Mouse (Mus musculus): ENCODE measurements around the gene Plac8. TPM values are rescaled to one million over a fixed set of nuclear protein-coding genes. Genes with fewer than 3 reads are reported as not detected.

The Plac8 gene
- polyA plus RNA-seq, 1 experiment: 1,430 TPM

GRCm38 (mm10) chr5:100590505-100590904 lies 18.5 kb upstream of the Plac8 start:
- Histone ChIP-seq H3K4me3 (ENCODE audit: low read depth, low read length) (no peak overlapping the region), H3K27ac (ENCODE audit: insufficient read depth, low read depth, low read length) (no peak overlapping the region), H3K4me1 (ENCODE audit: control insufficient read depth, insufficient read depth, insufficient read length, low read length) (peaks cover 17% of the 10 kb centered on the region; the same call in 1 of the 2 replicates), H3K27me3 (ENCODE audit: control insufficient read depth, insufficient read depth, low read length) (no peaks in the 10 kb centered on the region), H3K36me3 (ENCODE audit: control insufficient read depth, insufficient read depth, low read length) (no peaks in the 10 kb centered on the region)
- TF ChIP-seq CTCF (IDR thresholded peaks at IDR 0.05; ENCODE audit: extremely low read depth, insufficient read length, insufficient replicate concordance, low read depth, low read length) (no peak), POLR2A (IDR thresholded peaks at IDR 0.05; ENCODE audit: low read depth, low read length) (no peak)
- WGBS: 7% methylated on average over 5 of the region's 5 CpGs

GRCm38 (mm10) chr5:100587626-100588025 lies 15.6 kb upstream of the Plac8 start:
- Histone ChIP-seq H3K4me3 (ENCODE audit: low read depth, low read length) (no peak overlapping the region), H3K27ac (ENCODE audit: insufficient read depth, low read depth, low read length) (peak overlapping the region; percentile 77), H3K27me3 (ENCODE audit: control insufficient read depth, insufficient read depth, low read length) (no peaks in the 10 kb centered on the region), H3K4me1 (ENCODE audit: control insufficient read depth, insufficient read depth, insufficient read length, low read length) (peaks cover 23% of the 10 kb centered on the region), H3K36me3 (ENCODE audit: control insufficient read depth, insufficient read depth, low read length) (no peaks in the 10 kb centered on the region)
- TF ChIP-seq POLR2A (IDR thresholded peaks at IDR 0.05; ENCODE audit: low read depth, low read length): no peak
- TF ChIP-seq CTCF (IDR thresholded peaks at IDR 0.05; ENCODE audit: extremely low read depth, insufficient read length, insufficient replicate concordance, low read depth, low read length): no peak
- WGBS: 6% methylated on average over 2 of the region's 2 CpGs

GRCm38 (mm10) chr5:100587136-100587535 lies 15.1 kb upstream of the Plac8 start:
- TF ChIP-seq CTCF (IDR thresholded peaks at IDR 0.05; ENCODE audit: extremely low read depth, insufficient read length, insufficient replicate concordance, low read depth, low read length) (no peak), POLR2A (IDR thresholded peaks at IDR 0.05; ENCODE audit: low read depth, low read length) (no peak)
- Histone ChIP-seq H3K36me3 (ENCODE audit: control insufficient read depth, insufficient read depth, low read length) (no peaks in the 10 kb centered on the region), H3K4me3 (ENCODE audit: low read depth, low read length) (no peak overlapping the region), H3K4me1 (ENCODE audit: control insufficient read depth, insufficient read depth, insufficient read length, low read length) (peaks cover 23% of the 10 kb centered on the region), H3K27ac (ENCODE audit: insufficient read depth, low read depth, low read length) (peak overlapping the region; percentile 77), H3K27me3 (ENCODE audit: control insufficient read depth, insufficient read depth, low read length) (no peaks in the 10 kb centered on the region)
- WGBS: 21% methylated on average over 7 of the region's 7 CpGs

- Histone ChIP-seq H3K27ac (ENCODE audit: insufficient read depth, low read depth, low read length) (no peak overlapping the region), H3K27me3 (ENCODE audit: control insufficient read depth, insufficient read depth, low read length) (no peaks in the 10 kb centered on the region), H3K4me1 (ENCODE audit: control insufficient read depth, insufficient read depth, insufficient read length, low read length) (peaks cover 21% of the 10 kb centered on the region), H3K4me3 (ENCODE audit: low read depth, low read length) (no peak overlapping the region), H3K36me3 (ENCODE audit: control insufficient read depth, insufficient read depth, low read length) (no peaks in the 10 kb centered on the region)
- 96% methylated on average over 3 of the region's 3 CpGs for WGBS
- TF ChIP-seq POLR2A (IDR thresholded peaks at IDR 0.05; ENCODE audit: low read depth, low read length) (no peak), CTCF (IDR thresholded peaks at IDR 0.05; ENCODE audit: extremely low read depth, insufficient read length, insufficient replicate concordance, low read depth, low read length) (no peak)
These were observed 13.6 kb upstream of the Plac8 start for GRCm38 (mm10) chr5:100585657-100586056.

- no peaks in the 10 kb centered on the region for H3K27me3 ChIP-seq (ENCODE audit: control insufficient read depth, insufficient read depth, low read length)
- H3K27ac ChIP-seq (ENCODE audit: insufficient read depth, low read depth, low read length): peak overlapping the region; percentile 83
- 80% methylated on average over 8 of the region's 8 CpGs for WGBS
- H3K4me1 ChIP-seq (ENCODE audit: control insufficient read depth, insufficient read depth, insufficient read length, low read length): peaks cover 21% of the 10 kb centered on the region
- TF ChIP-seq POLR2A (IDR thresholded peaks at IDR 0.05; ENCODE audit: low read depth, low read length) (no peak), CTCF (IDR thresholded peaks at IDR 0.05; ENCODE audit: extremely low read depth, insufficient read length, insufficient replicate concordance, low read depth, low read length) (no peak)
- H3K4me3 ChIP-seq (ENCODE audit: low read depth, low read length): no peak overlapping the region
- no peaks in the 10 kb centered on the region for H3K36me3 ChIP-seq (ENCODE audit: control insufficient read depth, insufficient read depth, low read length)
These were observed 13.2 kb upstream of the Plac8 start for GRCm38 (mm10) chr5:100585206-100585644.

GRCm38 (mm10) chr5:100583066-100583465 lies 11.0 kb upstream of the Plac8 start:
- WGBS: 72% methylated on average over 7 of the region's 7 CpGs
- Histone ChIP-seq H3K4me3 (ENCODE audit: low read depth, low read length) (no peak overlapping the region), H3K36me3 (ENCODE audit: control insufficient read depth, insufficient read depth, low read length) (no peaks in the 10 kb centered on the region), H3K27me3 (ENCODE audit: control insufficient read depth, insufficient read depth, low read length) (no peaks in the 10 kb centered on the region), H3K27ac (ENCODE audit: insufficient read depth, low read depth, low read length) (no peak overlapping the region), H3K4me1 (ENCODE audit: control insufficient read depth, insufficient read depth, insufficient read length, low read length) (peaks cover 16% of the 10 kb centered on the region)
- TF ChIP-seq POLR2A (IDR thresholded peaks at IDR 0.05; ENCODE audit: low read depth, low read length) (no peak), CTCF (IDR thresholded peaks at IDR 0.05; ENCODE audit: extremely low read depth, insufficient read length, insufficient replicate concordance, low read depth, low read length) (no peak)

GRCm38 (mm10) chr5:100582435-100582826 lies 10.4 kb upstream of the Plac8 start:
- Histone ChIP-seq H3K27me3 (ENCODE audit: control insufficient read depth, insufficient read depth, low read length) (no peaks in the 10 kb centered on the region), H3K27ac (ENCODE audit: insufficient read depth, low read depth, low read length) (no peak overlapping the region), H3K36me3 (ENCODE audit: control insufficient read depth, insufficient read depth, low read length) (no peaks in the 10 kb centered on the region), H3K4me1 (ENCODE audit: control insufficient read depth, insufficient read depth, insufficient read length, low read length) (peaks cover 13% of the 10 kb centered on the region), H3K4me3 (ENCODE audit: low read depth, low read length) (no peak overlapping the region)
- WGBS: 81% methylated on average over 5 of the region's 5 CpGs
- TF ChIP-seq CTCF (IDR thresholded peaks at IDR 0.05; ENCODE audit: extremely low read depth, insufficient read length, insufficient replicate concordance, low read depth, low read length) (no peak), POLR2A (IDR thresholded peaks at IDR 0.05; ENCODE audit: low read depth, low read length) (no peak)
